Mouse (Mus musculus): ENCODE measurements around the gene Per1. TPM values are rescaled to one million over a fixed set of nuclear protein-coding genes. Genes with fewer than 3 reads are reported as not detected.

The Per1 gene
- polyA plus RNA-seq, 1 experiment from 2014 or later = 9.4 TPM

- no peak for ATAC-seq (ENCODE audit: insufficient number of reproducible peaks, low FRiP score)
- peak overlapping the region; percentile 83 for H3K27ac ChIP-seq (ENCODE audit: poor library complexity, severe bottlenecking)
- H3K36me3 ChIP-seq = peaks cover 6% of the 10 kb centered on the region
- peak overlapping the region; percentile 81 for H3K9ac ChIP-seq
- H3K4me2 ChIP-seq = peak overlapping the region; percentile 94
- peak overlapping the region; percentile 79 for H3K4me3 ChIP-seq
- WGBS = under 1% methylated on average over 19 of the region's 19 CpGs
- H3K27me3 ChIP-seq (replicated peaks) = no peaks in the 10 kb centered on the region
- H3K9me3 ChIP-seq (replicated peaks) = no peaks in the 10 kb centered on the region
- peaks cover 18% of the 10 kb centered on the region for H3K4me1 ChIP-seq (replicated peaks)
Measured at GRCm38 (mm10) chr11:69058729-69059356, 36.2 kb upstream of the Per1 start.

GRCm38 (mm10) chr11:69059357-69059974 lies 35.6 kb upstream of the Per1 start, which contains the start of gene Borcs6:
Borcs6 (plus strand) TSS chr11:69059717.
- Histone ChIP-seq H3K4me3 (peak within 1 kb of the TSS; percentile 79), H3K27ac (ENCODE audit: poor library complexity, severe bottlenecking) (peak within 1 kb of the TSS; percentile 95), H3K27me3 (replicated peaks) (no peaks in the 10 kb centered on the region), H3K36me3 (no peaks in the 10 kb centered on the region), H3K9me3 (replicated peaks) (no peaks in the 10 kb centered on the region), H3K4me2 (peak within 1 kb of the TSS; percentile 94), H3K9ac (peak within 1 kb of the TSS; percentile 86), H3K4me1 (replicated peaks) (peaks cover 24% of the 10 kb centered on the region)
- ATAC-seq (ENCODE audit: insufficient number of reproducible peaks, low FRiP score) = peak; percentile 92
- under 1% methylated on average over 64 of the region's 64 CpGs for WGBS

- Histone ChIP-seq H3K4me2 (peak overlapping the region; percentile 94), H3K9ac (peak overlapping the region; percentile 86), H3K27ac (ENCODE audit: poor library complexity, severe bottlenecking) (peak overlapping the region; percentile 95), H3K36me3 (no peaks in the 10 kb centered on the region), H3K4me1 (replicated peaks) (peaks cover 24% of the 10 kb centered on the region), H3K4me3 (peak overlapping the region; percentile 79), H3K9me3 (replicated peaks) (no peaks in the 10 kb centered on the region), H3K27me3 (replicated peaks) (no peaks in the 10 kb centered on the region)
- peak; percentile 27 for ATAC-seq (ENCODE audit: insufficient number of reproducible peaks, low FRiP score)
- under 1% methylated on average over 49 of the region's 49 CpGs for WGBS
Measured at GRCm38 (mm10) chr11:69059975-69060411, 35.0 kb upstream of the Per1 start.

- H3K36me3 ChIP-seq = no peaks in the 10 kb centered on the region
- peak overlapping the region; percentile 94 for H3K4me2 ChIP-seq
- H3K4me3 ChIP-seq = peak overlapping the region; percentile 79
- H3K9ac ChIP-seq = peak overlapping the region; percentile 86
- H3K4me1 ChIP-seq (replicated peaks) = peaks cover 24% of the 10 kb centered on the region
- H3K27ac ChIP-seq (ENCODE audit: poor library complexity, severe bottlenecking) = peak overlapping the region; percentile 95
- H3K27me3 ChIP-seq (replicated peaks) = no peaks in the 10 kb centered on the region
- 1% methylated on average over 40 of the region's 40 CpGs for WGBS
- H3K9me3 ChIP-seq (replicated peaks) = no peaks in the 10 kb centered on the region
- ATAC-seq (ENCODE audit: insufficient number of reproducible peaks, low FRiP score) = no peak
Measured at GRCm38 (mm10) chr11:69060448-69061254, 34.4 kb upstream of the Per1 start.

GRCm38 (mm10) chr11:69061255-69061912 lies 33.6 kb upstream of the Per1 start:
- peak overlapping the region; percentile 94 for H3K4me2 ChIP-seq
- H3K9me3 ChIP-seq (replicated peaks) = no peaks in the 10 kb centered on the region
- H3K4me1 ChIP-seq (replicated peaks) = peaks cover 29% of the 10 kb centered on the region
- ATAC-seq (ENCODE audit: insufficient number of reproducible peaks, low FRiP score) = no peak
- H3K9ac ChIP-seq = peak overlapping the region; percentile 86
- peak overlapping the region; percentile 95; the same call in 1 of the 2 replicates for H3K27ac ChIP-seq (ENCODE audit: poor library complexity, severe bottlenecking)
- H3K4me3 ChIP-seq = peak overlapping the region; percentile 79
- 9% methylated on average over 17 of the region's 17 CpGs for WGBS
- no peaks in the 10 kb centered on the region for H3K36me3 ChIP-seq
- no peaks in the 10 kb centered on the region for H3K27me3 ChIP-seq (replicated peaks)

GRCm38 (mm10) chr11:69062194-69062760 lies 32.7 kb upstream of the Per1 start:
- WGBS = under 1% methylated on average over 17 of the region's 17 CpGs
- Histone ChIP-seq H3K4me1 (replicated peaks) (peaks cover 36% of the 10 kb centered on the region), H3K27me3 (replicated peaks) (no peaks in the 10 kb centered on the region), H3K27ac (ENCODE audit: poor library complexity, severe bottlenecking) (peak overlapping the region; percentile 55; the same call in 1 of the 2 replicates), H3K9me3 (replicated peaks) (no peaks in the 10 kb centered on the region), H3K36me3 (no peaks in the 10 kb centered on the region), H3K4me3 (peak overlapping the region; percentile 70), H3K4me2 (peak overlapping the region; percentile 77), H3K9ac (no peak overlapping the region)
- ATAC-seq (ENCODE audit: insufficient number of reproducible peaks, low FRiP score) = no peak

GRCm38 (mm10) chr11:69062761-69063224 lies 32.2 kb upstream of the Per1 start:
- peak overlapping the region; percentile 77 for H3K4me2 ChIP-seq
- WGBS = under 1% methylated on average over 19 of the region's 19 CpGs
- H3K9ac ChIP-seq = no peak overlapping the region; the same call in 1 of the 2 replicates
- ATAC-seq (ENCODE audit: insufficient number of reproducible peaks, low FRiP score) = peak; percentile 62
- H3K27ac ChIP-seq (ENCODE audit: poor library complexity, severe bottlenecking) = peak overlapping the region; percentile 74
- peaks cover 41% of the 10 kb centered on the region for H3K4me1 ChIP-seq (replicated peaks)
- H3K36me3 ChIP-seq = no peaks in the 10 kb centered on the region
- no peaks in the 10 kb centered on the region for H3K9me3 ChIP-seq (replicated peaks)
- H3K4me3 ChIP-seq = peak overlapping the region; percentile 70
- no peaks in the 10 kb centered on the region for H3K27me3 ChIP-seq (replicated peaks)

- no peaks in the 10 kb centered on the region for H3K36me3 ChIP-seq
- H3K27me3 ChIP-seq (replicated peaks) = no peaks in the 10 kb centered on the region
- no peaks in the 10 kb centered on the region for H3K9me3 ChIP-seq (replicated peaks)
- peaks cover 38% of the 10 kb centered on the region for H3K4me1 ChIP-seq (replicated peaks)
- H3K4me3 ChIP-seq = peak overlapping the region; percentile 70
- H3K4me2 ChIP-seq = peak overlapping the region; percentile 77
- ATAC-seq (ENCODE audit: insufficient number of reproducible peaks, low FRiP score) = peak; percentile 56; the same call in 1 of the 2 replicates
- peak overlapping the region; percentile 86 for H3K27ac ChIP-seq (ENCODE audit: poor library complexity, severe bottlenecking)
- H3K9ac ChIP-seq = peak overlapping the region; percentile 75
- under 1% methylated on average over 31 of the region's 31 CpGs for WGBS
Measured at GRCm38 (mm10) chr11:69063413-69064201, 31.4 kb upstream of the Per1 start.

GRCm38 (mm10) chr11:69064259-69065133 lies 30.5 kb upstream of the Per1 start:
- peak overlapping the region; percentile 75 for H3K9ac ChIP-seq
- H3K36me3 ChIP-seq = no peaks in the 10 kb centered on the region
- H3K4me3 ChIP-seq = peak overlapping the region; percentile 70
- 57% methylated on average over 9 of the region's 9 CpGs for WGBS
- H3K27me3 ChIP-seq (replicated peaks) = no peaks in the 10 kb centered on the region
- peak overlapping the region; percentile 86 for H3K27ac ChIP-seq (ENCODE audit: poor library complexity, severe bottlenecking)
- H3K4me1 ChIP-seq (replicated peaks) = peaks cover 38% of the 10 kb centered on the region
- H3K9me3 ChIP-seq (replicated peaks) = no peaks in the 10 kb centered on the region
- ATAC-seq (ENCODE audit: insufficient number of reproducible peaks, low FRiP score) = no peak
- peak overlapping the region; percentile 77 for H3K4me2 ChIP-seq
